Mouse (Mus musculus): ENCODE data around the gene Dusp7. TPM values are rescaled to one million over a fixed set of nuclear protein-coding genes. Genes with fewer than 3 reads are reported as not detected.

The Dusp7 gene
- polyA plus RNA-seq, 1 experiment = 20.0 TPM

GRCm38 (mm10) chr9:106405275-106405674 is 36.8 kb downstream of the Dusp7 start:
- Histone ChIP-seq H3K27me3 (ENCODE audit: control insufficient read depth, insufficient read depth, low read length) (no peaks in the 10 kb centered on the region), H3K4me1 (ENCODE audit: control insufficient read depth, insufficient read depth, insufficient read length, low read length) (peaks cover 2% of the 10 kb centered on the region; the same call in 1 of the 2 replicates), H3K36me3 (ENCODE audit: control insufficient read depth, insufficient read depth, low read length) (no peaks in the 10 kb centered on the region), H3K4me3 (ENCODE audit: low read depth, low read length) (no peak overlapping the region), H3K27ac (ENCODE audit: insufficient read depth, low read depth, low read length) (no peak overlapping the region)
- WGBS = 32% methylated on average over 6 of the region's 6 CpGs
- TF ChIP-seq POLR2A (IDR thresholded peaks at IDR 0.05; ENCODE audit: low read depth, low read length) (no peak), CTCF (IDR thresholded peaks at IDR 0.05; ENCODE audit: extremely low read depth, insufficient read length, insufficient replicate concordance, low read depth, low read length) (no peak)

DNA sequence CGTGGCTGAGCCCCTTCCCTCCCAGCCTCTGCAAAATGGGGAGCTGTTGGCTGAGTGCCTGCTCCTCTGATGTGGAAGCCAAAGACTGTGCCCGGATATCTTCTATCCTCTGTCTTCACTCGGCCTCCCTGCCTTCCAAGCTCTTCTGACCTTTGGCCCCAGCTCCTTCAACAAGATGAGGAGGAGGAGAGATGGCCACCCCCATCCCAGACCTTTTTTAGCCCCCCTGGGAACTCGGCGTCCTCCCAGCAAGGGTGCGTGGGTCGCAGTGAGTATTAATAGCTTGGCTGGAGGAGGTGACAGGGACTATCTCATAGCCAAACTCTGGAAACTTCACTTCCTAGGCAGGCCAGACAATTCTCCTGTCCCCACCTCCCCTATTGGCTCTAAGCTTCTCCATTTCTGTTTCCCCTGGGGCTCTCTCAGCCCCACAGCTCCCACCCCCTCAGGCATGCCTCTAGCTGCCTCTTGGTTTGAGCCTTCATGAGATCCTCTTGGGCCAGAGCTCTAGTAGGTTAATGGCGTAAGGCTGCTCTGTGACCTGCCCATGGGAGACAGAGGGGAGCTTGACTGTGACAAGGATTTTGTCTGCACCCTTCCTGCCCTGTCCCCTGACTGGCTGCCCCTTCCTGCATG is 38.1 kb downstream of the Dusp7 start:
- no peak for TF ChIP-seq POLR2A (IDR thresholded peaks at IDR 0.05; ENCODE audit: low read depth, low read length)
- no peak for TF ChIP-seq CTCF (IDR thresholded peaks at IDR 0.05; ENCODE audit: extremely low read depth, insufficient read length, insufficient replicate concordance, low read depth, low read length)
- Histone ChIP-seq H3K4me1 (ENCODE audit: control insufficient read depth, insufficient read depth, insufficient read length, low read length) (peaks cover 2% of the 10 kb centered on the region; the same call in 1 of the 2 replicates), H3K4me3 (ENCODE audit: low read depth, low read length) (no peak overlapping the region), H3K27ac (ENCODE audit: insufficient read depth, low read depth, low read length) (no peak overlapping the region), H3K27me3 (ENCODE audit: control insufficient read depth, insufficient read depth, low read length) (no peaks in the 10 kb centered on the region), H3K36me3 (ENCODE audit: control insufficient read depth, insufficient read depth, low read length) (no peaks in the 10 kb centered on the region)
- 47% methylated on average over 8 of the region's 8 CpGs for WGBS

GRCm38 (mm10) chr9:106409096-106409495 is 40.7 kb downstream of the Dusp7 start:
- Histone ChIP-seq H3K4me3 (ENCODE audit: low read depth, low read length) (no peak overlapping the region), H3K4me1 (ENCODE audit: control insufficient read depth, insufficient read depth, insufficient read length, low read length) (peaks cover 2% of the 10 kb centered on the region; the same call in 1 of the 2 replicates), H3K27me3 (ENCODE audit: control insufficient read depth, insufficient read depth, low read length) (no peaks in the 10 kb centered on the region), H3K36me3 (ENCODE audit: control insufficient read depth, insufficient read depth, low read length) (no peaks in the 10 kb centered on the region), H3K27ac (ENCODE audit: insufficient read depth, low read depth, low read length) (no peak overlapping the region)
- 97% methylated on average over 4 of the region's 4 CpGs for WGBS
- TF ChIP-seq CTCF (IDR thresholded peaks at IDR 0.05; ENCODE audit: extremely low read depth, insufficient read length, insufficient replicate concordance, low read depth, low read length) (no peak), POLR2A (IDR thresholded peaks at IDR 0.05; ENCODE audit: low read depth, low read length) (no peak)

DNA sequence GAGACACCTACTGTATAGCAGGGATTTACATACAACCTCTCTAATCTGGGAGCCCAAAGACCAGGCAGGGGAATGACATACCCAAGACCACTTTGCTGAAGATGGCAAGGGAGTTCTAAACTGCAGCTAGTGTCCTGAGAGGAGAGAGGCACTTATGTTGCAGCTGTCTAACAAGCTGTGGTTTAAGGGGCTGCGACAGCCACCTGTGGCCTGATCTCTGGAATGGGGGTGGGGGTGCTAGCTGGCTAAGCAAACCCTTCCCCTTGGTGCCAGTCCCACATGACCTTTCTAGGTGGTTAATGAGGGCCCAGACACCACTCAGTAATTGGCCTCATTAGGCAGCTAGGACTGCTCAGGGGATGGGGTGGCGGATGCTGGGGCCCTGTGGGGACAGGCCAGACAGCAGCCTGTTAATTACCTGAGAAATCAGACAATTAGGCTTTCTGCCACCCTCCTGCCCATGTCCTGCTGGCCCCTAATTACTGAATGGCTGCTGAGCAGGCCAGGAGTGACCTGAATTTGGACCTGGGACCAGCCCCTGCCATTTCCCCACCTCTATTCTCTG is 41.7 kb downstream of the Dusp7 start:
- no peak overlapping the region for H3K27ac ChIP-seq (ENCODE audit: insufficient read depth, low read depth, low read length)
- 84% methylated on average over 2 of the region's 2 CpGs for WGBS
- H3K4me1 ChIP-seq (ENCODE audit: control insufficient read depth, insufficient read depth, insufficient read length, low read length) = peaks cover 2% of the 10 kb centered on the region; the same call in 1 of the 2 replicates
- H3K36me3 ChIP-seq (ENCODE audit: control insufficient read depth, insufficient read depth, low read length) = no peaks in the 10 kb centered on the region
- TF ChIP-seq CTCF (IDR thresholded peaks at IDR 0.05; ENCODE audit: extremely low read depth, insufficient read length, insufficient replicate concordance, low read depth, low read length) = no peak
- TF ChIP-seq POLR2A (IDR thresholded peaks at IDR 0.05; ENCODE audit: low read depth, low read length) = no peak
- H3K4me3 ChIP-seq (ENCODE audit: low read depth, low read length) = no peak overlapping the region
- H3K27me3 ChIP-seq (ENCODE audit: control insufficient read depth, insufficient read depth, low read length) = no peaks in the 10 kb centered on the region

DNA sequence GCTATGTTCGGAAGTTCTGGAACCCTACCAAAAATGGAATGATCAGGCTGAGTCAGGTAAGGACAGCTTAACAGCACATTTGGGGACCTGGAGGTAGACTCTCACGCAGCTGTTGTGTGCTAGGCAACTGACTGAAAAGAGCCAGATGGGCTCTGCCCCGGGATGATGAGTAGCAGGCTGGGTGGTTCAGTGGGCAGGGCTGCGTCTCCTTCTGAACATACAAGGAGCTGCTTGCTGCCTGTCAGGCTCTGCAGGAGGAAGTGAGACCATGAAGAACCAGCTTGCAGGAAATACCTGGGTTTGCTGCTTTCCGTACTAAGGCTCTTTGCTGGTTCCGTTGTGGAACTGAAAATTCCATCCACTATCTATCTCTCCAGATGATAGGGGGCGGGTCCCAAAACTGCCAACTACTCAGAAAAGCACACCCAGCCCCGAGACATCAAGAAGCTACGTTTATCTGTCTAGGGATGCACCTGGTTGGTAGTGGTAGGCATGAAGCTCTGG is 42.7 kb downstream of the Dusp7 start:
- no peaks in the 10 kb centered on the region for H3K27me3 ChIP-seq (ENCODE audit: control insufficient read depth, insufficient read depth, low read length)
- WGBS = 51% methylated on average over 9 of the region's 9 CpGs
- no peak for TF ChIP-seq POLR2A (IDR thresholded peaks at IDR 0.05; ENCODE audit: low read depth, low read length)
- no peak for TF ChIP-seq CTCF (IDR thresholded peaks at IDR 0.05; ENCODE audit: extremely low read depth, insufficient read length, insufficient replicate concordance, low read depth, low read length)
- peaks cover 2% of the 10 kb centered on the region; the same call in 1 of the 2 replicates for H3K4me1 ChIP-seq (ENCODE audit: control insufficient read depth, insufficient read depth, insufficient read length, low read length)
- H3K27ac ChIP-seq (ENCODE audit: insufficient read depth, low read depth, low read length) = no peak overlapping the region
- H3K36me3 ChIP-seq (ENCODE audit: control insufficient read depth, insufficient read depth, low read length) = no peaks in the 10 kb centered on the region
- H3K4me3 ChIP-seq (ENCODE audit: low read depth, low read length) = no peak overlapping the region

- no peak overlapping the region for H3K4me3 ChIP-seq (ENCODE audit: low read depth, low read length)
- TF ChIP-seq POLR2A (IDR thresholded peaks at IDR 0.05; ENCODE audit: low read depth, low read length) (no peak), CTCF (IDR thresholded peaks at IDR 0.05; ENCODE audit: extremely low read depth, insufficient read length, insufficient replicate concordance, low read depth, low read length) (no peak)
- H3K27me3 ChIP-seq (ENCODE audit: control insufficient read depth, insufficient read depth, low read length) = no peaks in the 10 kb centered on the region
- peaks cover 2% of the 10 kb centered on the region; the same call in 1 of the 2 replicates for H3K4me1 ChIP-seq (ENCODE audit: control insufficient read depth, insufficient read depth, insufficient read length, low read length)
- no peaks in the 10 kb centered on the region for H3K36me3 ChIP-seq (ENCODE audit: control insufficient read depth, insufficient read depth, low read length)
- WGBS = 68% methylated on average over 6 of the region's 6 CpGs
- H3K27ac ChIP-seq (ENCODE audit: insufficient read depth, low read depth, low read length) = no peak overlapping the region
Observed at GRCm38 (mm10) chr9:106411729-106412128, 43.3 kb downstream of the Dusp7 start.

GRCm38 (mm10) chr9:106412210-106412609 is 43.8 kb downstream of the Dusp7 start:
- H3K4me3 ChIP-seq (ENCODE audit: low read depth, low read length) = no peak overlapping the region
- H3K4me1 ChIP-seq (ENCODE audit: control insufficient read depth, insufficient read depth, insufficient read length, low read length) = no peaks in the 10 kb centered on the region
- H3K27me3 ChIP-seq (ENCODE audit: control insufficient read depth, insufficient read depth, low read length) = no peaks in the 10 kb centered on the region
- no peak for TF ChIP-seq POLR2A (IDR thresholded peaks at IDR 0.05; ENCODE audit: low read depth, low read length)
- TF ChIP-seq CTCF (IDR thresholded peaks at IDR 0.05; ENCODE audit: extremely low read depth, insufficient read length, insufficient replicate concordance, low read depth, low read length) = no peak
- H3K36me3 ChIP-seq (ENCODE audit: control insufficient read depth, insufficient read depth, low read length) = no peaks in the 10 kb centered on the region
- no peak overlapping the region for H3K27ac ChIP-seq (ENCODE audit: insufficient read depth, low read depth, low read length)
- 76% methylated on average over 3 of the region's 3 CpGs for WGBS
